Mouse (Mus musculus) lung, postnatal 0 days (tissue): ENCODE results near the gene Opcml.

Source experiments
- CTCF ChIP-seq: IDR thresholded peaks from 2 replicates; pipeline ENCODE4 v1.5.1; 2016; ENCODE audit warnings: antibody characterized with exemption, mild to moderate bottlenecking
- EP300 ChIP-seq: IDR thresholded peaks from 2 replicates; pipeline ENCODE4 v1.6.1; 2016; ENCODE audit warnings: antibody characterized with exemption, mild to moderate bottlenecking, control low read depth

- TF ChIP-seq EP300 (no peak), CTCF (no peak)
These were observed 471.4 kb downstream of the Opcml start for GRCm38 (mm10) chr9:28262021-28262420.
